Mouse (Mus musculus): ENCODE measurements around the gene Flt3l.
"Not testable (repeated sequence)": the region's sequence is repeated elsewhere in the genome, so short reads cannot be mapped to it uniquely, and the experiment has no call there.

The Flt3l gene

GRCm38 (mm10) chr7:45135993-45136567 lies at the start of gene Flt3l, which contains the start of gene Gm45713:
Flt3l (minus strand) TSS chr7:45136432.
Gm45713 (minus strand) TSS chr7:45136231.
- DNase-seq (ENCODE audit: low spot score): peak; percentile 92

GRCm38 (mm10) chr7:45185921-45186320 lies 49.7 kb upstream of the Flt3l start:
- no peak for DNase-seq (ENCODE audit: low spot score)

- DNase-seq (ENCODE audit: low spot score): no peak
Measured at GRCm38 (mm10) chr7:45183672-45184071, 47.4 kb upstream of the Flt3l start.

- no peak for DNase-seq (ENCODE audit: low spot score)
Measured at GRCm38 (mm10) chr7:45182606-45183005, 46.4 kb upstream of the Flt3l start.

GRCm38 (mm10) chr7:45182199-45182601 lies 46.0 kb upstream of the Flt3l start:
- peak; percentile 72 for DNase-seq (ENCODE audit: low spot score)

- no peak for DNase-seq (ENCODE audit: low spot score)
Measured at GRCm38 (mm10) chr7:45181540-45181939, 45.3 kb upstream of the Flt3l start.

GRCm38 (mm10) chr7:45180896-45181477 lies 44.8 kb upstream of the Flt3l start, which contains the start of gene Pth2:
Pth2 (plus strand) TSS chr7:45180995.
- no peak for DNase-seq (ENCODE audit: low spot score)

- no peak for DNase-seq (ENCODE audit: low spot score)
Measured at GRCm38 (mm10) chr7:45179469-45179868, 43.2 kb upstream of the Flt3l start, which contains the start of gene Gfy. Gfy (minus strand) TSS chr7:45179569.

- no peak for DNase-seq (ENCODE audit: low spot score)
Measured at GRCm38 (mm10) chr7:45178550-45178949, 42.3 kb upstream of the Flt3l start.

- DNase-seq (ENCODE audit: low spot score): no peak
Measured at GRCm38 (mm10) chr7:45176356-45176755, 40.1 kb upstream of the Flt3l start.

- DNase-seq (ENCODE audit: low spot score): no peak
Measured at GRCm38 (mm10) chr7:45175929-45176328, 39.7 kb upstream of the Flt3l start.

- no peak for DNase-seq (ENCODE audit: low spot score)
Measured at GRCm38 (mm10) chr7:45175398-45175797, 39.2 kb upstream of the Flt3l start.

- DNase-seq (ENCODE audit: low spot score): no peak
Measured at GRCm38 (mm10) chr7:45174567-45175280, 38.5 kb upstream of the Flt3l start.

- not testable (repeated sequence) for DNase-seq (ENCODE audit: low spot score)
Measured at GRCm38 (mm10) chr7:45173772-45174171, 37.5 kb upstream of the Flt3l start.

GRCm38 (mm10) chr7:45172974-45173373 lies 36.7 kb upstream of the Flt3l start:
- no peak for DNase-seq (ENCODE audit: low spot score)

GRCm38 (mm10) chr7:45169495-45169894 lies 33.3 kb upstream of the Flt3l start:
- no peak for DNase-seq (ENCODE audit: low spot score)

GRCm38 (mm10) chr7:45168656-45169055 lies 32.4 kb upstream of the Flt3l start:
- no peak for DNase-seq (ENCODE audit: low spot score)

GRCm38 (mm10) chr7:45167761-45168445 lies 31.7 kb upstream of the Flt3l start:
- no peak for DNase-seq (ENCODE audit: low spot score)

- no peak for DNase-seq (ENCODE audit: low spot score)
Measured at GRCm38 (mm10) chr7:45166950-45167401, 30.7 kb upstream of the Flt3l start.

- no peak for DNase-seq (ENCODE audit: low spot score)
Measured at GRCm38 (mm10) chr7:45165701-45166100, 29.5 kb upstream of the Flt3l start.

- no peak for DNase-seq (ENCODE audit: low spot score)
Measured at GRCm38 (mm10) chr7:45164833-45165232, 28.6 kb upstream of the Flt3l start.

- DNase-seq (ENCODE audit: low spot score): no peak
Measured at GRCm38 (mm10) chr7:45163735-45164490, 27.7 kb upstream of the Flt3l start, which contains the start of gene Slc17a7. Slc17a7 (plus strand) TSS chr7:45163949.

All from urinary bladder, postnatal 25 days (tissue).